Mouse (Mus musculus) kidney, embryonic 16.5 days (tissue): ENCODE measurements around the gene Pde6h. TPM values are rescaled to one million over a fixed set of nuclear protein-coding genes. Genes with fewer than 3 reads are reported as not detected.
"Not testable (repeated sequence)": the region's sequence is repeated elsewhere in the genome, so short reads cannot be mapped to it uniquely, and the experiment has no call there.

ENCODE experiments used
- ATAC-seq: fragments of 200-750 bp; cut with Nextera tagmentation; 2 replicates; pipeline ENCODE4 v1.8.0; 2017; ENCODE audit warnings: moderate TSS enrichment; ENCODE audit not compliant: low FRiP score, low TSS enrichment
- H3K27ac ChIP-seq: fragments of 300-500 bp; sonication (generic); 2 replicates; pipeline ENCODE4 v1.5.1; 2014; ENCODE audit warnings: low read length
- H3K27me3 ChIP-seq: fragments of 300-500 bp; sonication (generic); 2 replicates; pipeline ENCODE4 v1.6.1; 2014; ENCODE audit warnings: low read length, control low read depth, mixed read lengths; ENCODE audit not compliant: insufficient read depth
- H3K36me3 ChIP-seq: fragments of 300-500 bp; sonication (generic); 2 replicates; pipeline ENCODE4 v1.6.1; 2014; ENCODE audit warnings: low read length, control low read depth, mixed read lengths; ENCODE audit not compliant: insufficient read depth
- H3K4me1 ChIP-seq: fragments of 300-500 bp; sonication (generic); 2 replicates; pipeline ENCODE4 v1.6.1; 2014; ENCODE audit warnings: low read length, control low read depth, mixed read lengths; ENCODE audit not compliant: insufficient read depth
- H3K4me2 ChIP-seq: fragments of 300-500 bp; sonication (generic); replicated peaks from 2 replicates; pipeline ENCODE4 v1.6.1; 2014; ENCODE audit warnings: low read depth, low read length
- H3K4me3 ChIP-seq: fragments of 300-500 bp; sonication (generic); 2 replicates; pipeline ENCODE4 v1.5.1; 2014; ENCODE audit warnings: mild to moderate bottlenecking, low read length
- H3K9ac ChIP-seq: fragments of 300-500 bp; sonication (generic); replicated peaks from 2 replicates; pipeline ENCODE4 v1.6.1; 2014; ENCODE audit warnings: low read length
- H3K9me3 ChIP-seq: fragments of 300-500 bp; sonication (generic); 2 replicates; pipeline ENCODE4 v1.6.1; 2016; ENCODE audit warnings: low read length, control low read depth
- WGBS: fragments of 180-500 bp; shearing (Covaris S2); extraction: QIAGEN DNeasy Blood & Tissue Kit; methylation state at CpG from one replicate; pipeline ENCODE4 v1.1.7; 2014; 5-methylcytosine and 5-hydroxymethylcytosine counted together
- polyA plus RNA-seq: library from polyadenylated mRNA; unstranded; fragments of >200 nt; fragmentation: Nextera tagmentation; extraction: Ambion mirVana; gene quantifications from 2 replicates; pipeline ENCODE4 v1.2.1, GENCODE M21; 2015

The Pde6h gene
- polyA plus RNA-seq, 1 experiment from 2014 or later = 0.55 TPM

GRCm38 (mm10) chr6:136959131-136959530 is 35.5 kb downstream of the Pde6h start:
- Histone ChIP-seq H3K4me1 (peaks cover 28% of the 10 kb centered on the region), H3K27ac (no peak overlapping the region), H3K4me2 (no peak overlapping the region), H3K9me3 (no peaks in the 10 kb centered on the region), H3K9ac (no peak overlapping the region), H3K36me3 (no peaks in the 10 kb centered on the region), H3K27me3 (no peaks in the 10 kb centered on the region), H3K4me3 (no peak overlapping the region)
- no peak for ATAC-seq
- 50% methylated on average over 11 of the region's 11 CpGs for WGBS

- Histone ChIP-seq H3K4me1 (peaks cover 17% of the 10 kb centered on the region), H3K4me3 (no peak overlapping the region), H3K27ac (no peak overlapping the region), H3K9me3 (no peaks in the 10 kb centered on the region), H3K4me2 (no peak overlapping the region), H3K27me3 (no peaks in the 10 kb centered on the region), H3K36me3 (no peaks in the 10 kb centered on the region), H3K9ac (no peak overlapping the region)
- ATAC-seq = peak; percentile 64
- 47% methylated on average over 11 of the region's 11 CpGs for WGBS
These were observed 39.3 kb downstream of the Pde6h start for GRCm38 (mm10) chr6:136962957-136963356.

GRCm38 (mm10) chr6:136964609-136965510 is 41.2 kb downstream of the Pde6h start:
- no peaks in the 10 kb centered on the region for H3K9me3 ChIP-seq
- H3K36me3 ChIP-seq = no peaks in the 10 kb centered on the region
- ATAC-seq = no peak
- no peak overlapping the region for H3K4me2 ChIP-seq
- H3K27ac ChIP-seq = no peak overlapping the region
- no peak overlapping the region for H3K9ac ChIP-seq
- H3K4me3 ChIP-seq = no peak overlapping the region
- no peaks in the 10 kb centered on the region for H3K27me3 ChIP-seq
- H3K4me1 ChIP-seq = peaks cover 7% of the 10 kb centered on the region; the same call in 1 of the 2 replicates
- 72% methylated on average over 13 of the region's 13 CpGs for WGBS

- 60% methylated on average over 10 of the region's 10 CpGs for WGBS
These were observed 42.3 kb downstream of the Pde6h start for GRCm38 (mm10) chr6:136965912-136966311.

GRCm38 (mm10) chr6:136967466-136967865 is 43.8 kb downstream of the Pde6h start:
- ATAC-seq = no peak
- no peaks in the 10 kb centered on the region for H3K4me1 ChIP-seq
- WGBS = 66% methylated on average over 4 of the region's 4 CpGs

More at GRCm38 (mm10) chr6:136965912-136966311, 42.3 kb downstream of the Pde6h start:
- no peaks in the 10 kb centered on the region for H3K4me1 ChIP-seq
- no peak overlapping the region for H3K9ac ChIP-seq
- H3K4me3 ChIP-seq = no peak overlapping the region
- no peak for ATAC-seq
- no peak overlapping the region for H3K4me2 ChIP-seq
- no peaks in the 10 kb centered on the region for H3K9me3 ChIP-seq
- no peak overlapping the region for H3K27ac ChIP-seq
- H3K36me3 ChIP-seq = no peaks in the 10 kb centered on the region
- no peaks in the 10 kb centered on the region for H3K27me3 ChIP-seq

GRCm38 (mm10) chr6:136968877-136969276 is 45.2 kb downstream of the Pde6h start:
- not testable (repeated sequence) for H3K27me3 ChIP-seq, H3K36me3 ChIP-seq, H3K27ac ChIP-seq, H3K9me3 ChIP-seq, H3K9ac ChIP-seq, H3K4me1 ChIP-seq, H3K4me2 ChIP-seq, H3K4me3 ChIP-seq, ATAC-seq
- WGBS = 11% methylated on average over 3 of the region's 4 CpGs

More at GRCm38 (mm10) chr6:136967466-136967865, 43.8 kb downstream of the Pde6h start:
- no peak overlapping the region for H3K4me3 ChIP-seq
- H3K9ac ChIP-seq = no peak overlapping the region
- no peak overlapping the region for H3K4me2 ChIP-seq
- H3K27ac ChIP-seq = no peak overlapping the region
- no peaks in the 10 kb centered on the region for H3K27me3 ChIP-seq
- no peaks in the 10 kb centered on the region for H3K9me3 ChIP-seq
- no peaks in the 10 kb centered on the region for H3K36me3 ChIP-seq

- H3K9me3 ChIP-seq = no peaks in the 10 kb centered on the region
- H3K4me3 ChIP-seq = no peak overlapping the region
- no peak for ATAC-seq
- H3K27ac ChIP-seq = no peak overlapping the region
- 82% methylated on average over 23 of the region's 23 CpGs for WGBS
- no peak overlapping the region for H3K4me2 ChIP-seq
- H3K36me3 ChIP-seq = no peaks in the 10 kb centered on the region
- no peaks in the 10 kb centered on the region for H3K27me3 ChIP-seq
- no peak overlapping the region for H3K9ac ChIP-seq
- peaks cover 4% of the 10 kb centered on the region; the same call in 1 of the 2 replicates for H3K4me1 ChIP-seq
These were observed 55.8 kb downstream of the Pde6h start for GRCm38 (mm10) chr6:136979274-136980082.

GRCm38 (mm10) chr6:136980331-136980746 is 56.7 kb downstream of the Pde6h start:
- H3K4me3 ChIP-seq = no peak overlapping the region
- H3K27ac ChIP-seq = peak overlapping the region; percentile 69
- H3K36me3 ChIP-seq = no peaks in the 10 kb centered on the region
- peak overlapping the region; percentile 64 for H3K9ac ChIP-seq
- no peak overlapping the region for H3K4me2 ChIP-seq
- H3K9me3 ChIP-seq = no peaks in the 10 kb centered on the region
- H3K27me3 ChIP-seq = no peaks in the 10 kb centered on the region
- WGBS = 27% methylated on average over 3 of the region's 3 CpGs
- peak; percentile 76 for ATAC-seq
- peaks cover 4% of the 10 kb centered on the region; the same call in 1 of the 2 replicates for H3K4me1 ChIP-seq

- H3K27me3 ChIP-seq = no peaks in the 10 kb centered on the region
- peaks cover 4% of the 10 kb centered on the region; the same call in 1 of the 2 replicates for H3K4me1 ChIP-seq
- ATAC-seq = no peak
- H3K4me2 ChIP-seq = no peak overlapping the region
- H3K27ac ChIP-seq = no peak overlapping the region
- no peak overlapping the region for H3K9ac ChIP-seq
- no peaks in the 10 kb centered on the region for H3K9me3 ChIP-seq
- 76% methylated on average over 6 of the region's 6 CpGs for WGBS
- H3K4me3 ChIP-seq = no peak overlapping the region
- H3K36me3 ChIP-seq = no peaks in the 10 kb centered on the region
These were observed 58.9 kb downstream of the Pde6h start for GRCm38 (mm10) chr6:136982581-136982980.
